ENCODE assay signal across 22 mouse cellular contexts in genomic region chr5:51433905-51434304, GRCm38 (mm10).
"Had no signal": no experiment of that assay in that cellular context is flagged by ENCODE, and none has a peak within 500 bp of the region (broad histone marks: within the 10 kb centered on the region; RNA-seq: fewer than 3 reads in every experiment).

No protein-coding gene starts in this region.

- DNase-seq: kidney, adult 2 months; kidney, postnatal 25 days; layer of hippocampus, adult 9-11 months; left cerebral cortex, postnatal 4 days; liver, postnatal 0 days; lung, embryonic 14.5 days; retina, postnatal 1 day; right cerebral cortex, postnatal 4 days; thymus, postnatal 36 days had no signal

- H3K4me1 ChIP-seq: limb, embryonic 12.5 days; limb, embryonic 15.5 days; midbrain, embryonic 13.5 days; neural tube, embryonic 12.5 days; neural tube, embryonic 15.5 days had no signal

- ATAC-seq: liver, postnatal 0 days; lung, postnatal 0 days; midbrain, embryonic 13.5 days had no signal

- H3K27me3 ChIP-seq: limb, embryonic 12.5 days; limb, embryonic 15.5 days; midbrain, embryonic 13.5 days; neural tube, embryonic 12.5 days; neural tube, embryonic 15.5 days had no signal

- H3K4me2 ChIP-seq: limb, embryonic 12.5 days; limb, embryonic 15.5 days; liver, embryonic 11.5 days; lung, embryonic 14.5 days; midbrain, embryonic 13.5 days; neural tube, embryonic 12.5 days; neural tube, embryonic 15.5 days had no signal

- H3K27ac ChIP-seq: kidney, postnatal 0 days; layer of hippocampus, adult 2 months; left cerebral cortex, adult 2 months; limb, embryonic 12.5 days; limb, embryonic 15.5 days; liver, embryonic 14.5 days; macrophage; midbrain, embryonic 13.5 days; neural tube, embryonic 12.5 days; neural tube, embryonic 15.5 days; stomach, postnatal 0 days had no signal

- H3K4me3 ChIP-seq: layer of hippocampus, adult 2 months; left cerebral cortex, adult 2 months; limb, embryonic 12.5 days; limb, embryonic 15.5 days; midbrain, embryonic 13.5 days; neural tube, embryonic 12.5 days; neural tube, embryonic 15.5 days had no signal

- H3K9ac ChIP-seq: limb, embryonic 12.5 days; limb, embryonic 15.5 days; liver, embryonic 14.5 days; liver, postnatal 0 days; lung, embryonic 14.5 days; midbrain, embryonic 13.5 days; neural tube, embryonic 12.5 days; neural tube, embryonic 15.5 days had no signal

- H3K36me3 ChIP-seq: limb, embryonic 12.5 days; limb, embryonic 15.5 days; midbrain, embryonic 13.5 days; neural tube, embryonic 12.5 days; neural tube, embryonic 15.5 days had no signal

- H3K9me3 ChIP-seq: limb, embryonic 12.5 days; limb, embryonic 15.5 days; midbrain, embryonic 13.5 days; neural tube, embryonic 12.5 days; neural tube, embryonic 15.5 days had no signal
